Mouse (Mus musculus) layer of hippocampus, adult 8-10 months (tissue): ENCODE measurements around the gene Ccdc61. TPM values are rescaled to one million over a fixed set of nuclear protein-coding genes. Genes with fewer than 3 reads are reported as not detected.

ENCODE experiments used
- DNase-seq, 2 experiments: peaks; one replicate each; pipeline ENCODE4 v3.0.0; 2022; ENCODE audit warnings: low spot score in 2 of 2
- total RNA-seq, 4 experiments: library from RNA; stranded (reverse); gene quantifications; 2 replicates each; pipeline ENCODE4 v1.2.4; 2022

The Ccdc61 gene
- total RNA-seq, 4 experiments from 2014 or later, result 9.4 to 14.3 (median 11.4) TPM

GRCm38 (mm10) chr7:18862801-18863200 lies 47.4 kb downstream of the Ccdc61 start:
- DNase-seq, result no peak

GRCm38 (mm10) chr7:18858310-18858916 lies 51.8 kb downstream of the Ccdc61 start:
- DNase-seq, result no peak

- DNase-seq, result no peak
Measured at GRCm38 (mm10) chr7:18848395-18848794, 61.8 kb downstream of the Ccdc61 start.

GRCm38 (mm10) chr7:18844811-18845210 lies 65.4 kb downstream of the Ccdc61 start:
- DNase-seq, result no peak

GRCm38 (mm10) chr7:18841174-18841567 lies 69.0 kb downstream of the Ccdc61 start:
- no peak for DNase-seq

Other genes starting within 250 kb of the Ccdc61 start
- not detected for gene Psg20, start 224.2 kb downstream of the Ccdc61 start, total RNA-seq
- gene Psg22, start 192.3 kb downstream of the Ccdc61 start, total RNA-seq, result not detected
- not detected for gene Psg19, start 111.9 kb downstream of the Ccdc61 start, total RNA-seq
- gene Psg17, start 88.8 kb downstream of the Ccdc61 start, total RNA-seq, result under 1 TPM in 1 of 4 experiments, not detected in 3; 0.14 TPM
- gene Mill2, start 70.4 kb downstream of the Ccdc61 start, total RNA-seq, result 1 to 10 TPM; 1.9 to 2.6 (median 2.2) TPM
- gene Pglyrp1, start 39.1 kb downstream of the Ccdc61 start, total RNA-seq, result 10 to 100 TPM; 11.2 to 15.5 (median 13.4) TPM
- 10 to 100 TPM; 71.3 to 76.7 (median 74.6) TPM for gene Nova2, start 15.5 kb upstream of the Ccdc61 start, total RNA-seq
- gene Nanos2, start 77.0 kb upstream of the Ccdc61 start, total RNA-seq, result 1 to 10 TPM in 1 of 4 experiments, under 1 TPM in 2, not detected in 1; 0.60 to 1.5 (median 0.91) TPM
- 10 to 100 TPM; 42.4 to 49.6 (median 45.8) TPM for gene Mypop, start 80.8 kb upstream of the Ccdc61 start, total RNA-seq
- 10 to 100 TPM; 47.6 to 49.2 (median 47.9) TPM for gene Irf2bp1, start 93.6 kb upstream of the Ccdc61 start, total RNA-seq
- not detected for gene Foxa3, start 113.1 kb upstream of the Ccdc61 start, total RNA-seq
- 100 to 1,000 TPM; 100 to 113 (median 109) TPM for gene Sympk, start 114.0 kb upstream of the Ccdc61 start, total RNA-seq
- under 1 TPM in 2 of 4 experiments, not detected in 2; 0.41 to 0.61 TPM for gene Rsph6a, start 144.3 kb upstream of the Ccdc61 start, total RNA-seq
- 100 to 1,000 TPM; 136 to 144 (median 141) TPM for gene Dmwd, start 165.8 kb upstream of the Ccdc61 start, total RNA-seq
- 10 to 100 TPM; 35.6 to 55.8 (median 45.3) TPM for gene Dmpk, start 173.4 kb upstream of the Ccdc61 start, total RNA-seq
- gene Six5, start 184.2 kb upstream of the Ccdc61 start, total RNA-seq, result 1 to 10 TPM; 2.0 to 3.7 (median 3.6) TPM
- under 1 TPM; 0.18 to 0.57 (median 0.31) TPM for gene Gm4969, start 208.0 kb upstream of the Ccdc61 start, total RNA-seq
- gene Fbxo46, start 209.4 kb upstream of the Ccdc61 start, total RNA-seq, result 10 to 100 TPM; 13.3 to 15.1 (median 14.4) TPM
- gene Qpctl, start 238.9 kb upstream of the Ccdc61 start, total RNA-seq, result 10 to 100 TPM; 18.6 to 20.9 (median 20.4) TPM
- 10 to 100 TPM; 75.6 to 82.3 (median 78.2) TPM for gene Snrpd2, start 239.3 kb upstream of the Ccdc61 start, total RNA-seq